Mouse (Mus musculus) testis, adult 2 months (tissue): ENCODE measurements around the gene Lrig1. TPM values are rescaled to one million over a fixed set of nuclear protein-coding genes. Genes with fewer than 3 reads are reported as not detected.

Experiments
- H3K27ac ChIP-seq: fragments of 200-500 bp; 2 replicates; pipeline ENCODE4 v1.5.1; 2012; ENCODE audit warnings: low read depth, low read length; ENCODE audit not compliant: control insufficient read depth, insufficient read depth
- H3K27me3 ChIP-seq: fragments of 200-500 bp; 2 replicates; pipeline ENCODE4 v1.6.1; 2012; ENCODE audit warnings: mild to moderate bottlenecking, low read length, moderate library complexity; ENCODE audit not compliant: control insufficient read depth, insufficient read depth
- H3K36me3 ChIP-seq: fragments of 200-500 bp; 2 replicates; pipeline ENCODE4 v1.6.1; 2012; ENCODE audit warnings: mild to moderate bottlenecking, low read length; ENCODE audit not compliant: control insufficient read depth, insufficient read depth
- H3K4me1 ChIP-seq: fragments of 200-500 bp; 2 replicates; pipeline ENCODE4 v1.6.1; 2012; ENCODE audit warnings: low read length; ENCODE audit not compliant: control insufficient read depth, insufficient read depth
- H3K4me3 ChIP-seq: fragments of 200-500 bp; 2 replicates; pipeline ENCODE4 v1.5.1; 2012; ENCODE audit warnings: low read depth, mild to moderate bottlenecking, low read length, moderate library complexity, mixed read lengths; ENCODE audit not compliant: control insufficient read depth
- CTCF ChIP-seq: fragments of 200-500 bp; IDR thresholded peaks from 2 replicates; pipeline ENCODE4 v1.5.1; 2012; ENCODE audit warnings: low read depth, mild to moderate bottlenecking, inconsistent platforms, low read length, moderate library complexity; ENCODE audit not compliant: control insufficient read depth, insufficient read depth, insufficient replicate concordance
- POLR2A ChIP-seq: fragments of 200-500 bp; IDR thresholded peaks from 2 replicates; pipeline ENCODE4 v1.6.1; 2012; ENCODE audit warnings: low read depth, mild to moderate bottlenecking, inconsistent platforms, low read length, moderate library complexity; ENCODE audit not compliant: control insufficient read depth
- polyA plus RNA-seq: library from polyadenylated mRNA; depleted of rRNA; stranded (reverse); fragments of >200 nt; gene quantifications from 2 replicates; pipeline ENCODE4 v1.2.3, GENCODE M21; 2012

Gene Lrig1
- polyA plus RNA-seq, 1 experiment = 3.3 TPM

DNA sequence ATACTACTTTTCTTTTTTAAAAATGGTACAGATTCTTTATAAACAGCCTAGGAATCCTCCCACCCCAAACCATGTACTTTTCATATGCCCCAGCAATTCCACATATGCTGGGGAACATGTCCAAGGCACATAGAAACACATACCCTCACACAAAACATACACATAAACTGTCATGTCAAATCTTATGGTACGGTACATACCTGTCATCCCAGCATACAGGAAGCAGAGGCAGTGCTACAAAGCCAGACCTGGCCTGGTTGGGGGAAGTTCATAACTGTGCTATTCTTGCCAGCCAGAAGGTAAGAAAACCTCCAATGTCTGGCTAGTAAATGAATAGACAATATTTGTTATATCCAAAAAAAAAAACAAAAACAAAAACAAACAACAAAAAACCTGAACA, 20.7 kb downstream of the Lrig1 start:
- no peaks in the 10 kb centered on the region for H3K4me1 ChIP-seq
- H3K36me3 ChIP-seq = no peaks in the 10 kb centered on the region
- H3K4me3 ChIP-seq = no peak overlapping the region
- no peaks in the 10 kb centered on the region for H3K27me3 ChIP-seq
- no peak for TF ChIP-seq CTCF
- TF ChIP-seq POLR2A = no peak
- H3K27ac ChIP-seq = no peak overlapping the region

DNA sequence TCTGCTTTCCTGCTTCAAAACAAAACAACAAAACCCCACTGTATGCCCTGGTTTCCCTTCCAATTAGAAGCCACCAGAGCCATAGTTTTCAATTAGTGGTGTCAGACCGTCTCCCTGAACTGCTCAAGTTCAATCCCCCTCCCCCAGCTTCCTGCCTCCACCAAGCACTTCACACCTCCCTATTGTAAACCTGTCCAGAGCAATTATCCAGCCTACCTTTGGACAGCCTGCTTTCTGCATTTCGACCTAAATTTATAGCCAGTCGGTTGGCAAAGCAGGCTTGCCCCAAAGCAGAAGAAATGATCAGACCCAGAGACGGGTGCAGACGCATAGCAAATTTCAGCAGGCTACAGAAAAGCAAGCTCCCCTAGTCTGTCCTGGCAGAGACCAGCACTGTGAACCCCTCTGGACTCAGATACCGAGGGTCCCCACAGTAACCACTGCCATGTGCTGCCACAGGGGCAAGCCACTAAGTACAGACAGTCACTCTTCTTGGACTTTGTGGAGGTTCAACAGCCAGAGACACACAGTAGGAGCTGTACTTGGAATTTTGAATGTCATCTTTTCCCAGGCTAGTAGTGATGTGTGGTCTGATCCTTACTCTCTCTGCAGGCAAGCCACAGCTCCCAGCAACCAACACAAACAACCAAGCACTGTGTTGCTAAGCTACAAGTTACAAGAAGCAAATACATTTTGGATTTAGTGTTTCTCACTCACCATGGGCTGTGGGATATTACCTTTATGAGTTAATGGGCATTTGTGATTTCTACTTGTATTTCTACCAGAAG, 21.4 kb downstream of the Lrig1 start:
- Histone ChIP-seq H3K27ac (no peak overlapping the region), H3K36me3 (no peaks in the 10 kb centered on the region), H3K4me3 (no peak overlapping the region), H3K4me1 (no peaks in the 10 kb centered on the region), H3K27me3 (no peaks in the 10 kb centered on the region)
- TF ChIP-seq CTCF = no peak
- no peak for TF ChIP-seq POLR2A

DNA sequence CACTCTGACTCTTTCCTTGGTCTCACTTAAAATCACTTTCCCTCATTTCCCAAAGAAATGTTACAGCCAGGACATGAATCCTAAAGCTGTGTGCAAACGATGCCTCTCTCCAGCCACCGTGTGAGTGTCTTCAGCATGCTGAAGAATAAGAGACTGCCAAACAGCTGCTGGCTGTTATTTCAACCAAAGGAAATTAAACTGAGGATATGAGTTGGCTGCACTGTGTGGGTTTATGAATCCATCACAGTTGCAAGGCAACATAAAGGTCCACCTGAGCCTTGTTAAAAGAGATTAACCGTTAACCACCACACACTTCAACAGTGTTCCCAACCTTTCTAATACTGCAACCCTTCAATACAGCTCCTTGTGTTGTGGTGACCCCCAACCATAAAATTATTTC, 22.5 kb downstream of the Lrig1 start:
- H3K36me3 ChIP-seq = no peaks in the 10 kb centered on the region
- H3K4me1 ChIP-seq = no peaks in the 10 kb centered on the region
- H3K4me3 ChIP-seq = no peak overlapping the region
- no peak overlapping the region for H3K27ac ChIP-seq
- no peak for TF ChIP-seq CTCF
- TF ChIP-seq POLR2A = no peak
- no peaks in the 10 kb centered on the region for H3K27me3 ChIP-seq

GRCm38 (mm10) chr6:94676840-94677239, 23.1 kb downstream of the Lrig1 start:
- no peak for TF ChIP-seq POLR2A
- TF ChIP-seq CTCF = no peak
- Histone ChIP-seq H3K4me3 (no peak overlapping the region), H3K27me3 (no peaks in the 10 kb centered on the region), H3K36me3 (no peaks in the 10 kb centered on the region), H3K4me1 (no peaks in the 10 kb centered on the region), H3K27ac (no peak overlapping the region)

DNA sequence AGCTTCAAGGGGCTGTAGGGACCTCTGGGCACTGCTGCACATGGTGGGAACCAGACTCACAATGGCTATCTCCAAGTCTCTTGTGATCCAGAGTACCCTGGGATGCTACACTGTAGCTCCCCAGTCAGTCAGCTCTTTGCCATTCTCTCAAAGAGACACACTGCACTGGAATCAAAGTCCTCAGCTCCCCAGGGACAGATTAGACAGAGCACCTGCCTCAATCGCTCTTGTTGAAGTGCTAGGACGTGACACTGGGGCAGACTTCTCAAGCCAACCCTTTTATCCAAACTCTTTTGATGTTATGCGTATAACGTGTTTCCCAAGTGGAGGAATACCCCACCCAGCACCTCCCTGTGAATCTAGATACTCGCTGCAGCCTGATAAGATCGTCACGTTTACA, 23.7 kb downstream of the Lrig1 start:
- no peak for TF ChIP-seq POLR2A
- TF ChIP-seq CTCF = no peak
- H3K4me1 ChIP-seq = no peaks in the 10 kb centered on the region
- H3K36me3 ChIP-seq = no peaks in the 10 kb centered on the region
- H3K27ac ChIP-seq = no peak overlapping the region
- H3K27me3 ChIP-seq = no peaks in the 10 kb centered on the region
- no peak overlapping the region for H3K4me3 ChIP-seq

GRCm38 (mm10) chr6:94672426-94672825, 27.5 kb downstream of the Lrig1 start:
- Histone ChIP-seq H3K4me3 (no peak overlapping the region), H3K27ac (no peak overlapping the region), H3K27me3 (no peaks in the 10 kb centered on the region), H3K4me1 (no peaks in the 10 kb centered on the region), H3K36me3 (no peaks in the 10 kb centered on the region)
- no peak for TF ChIP-seq CTCF

GRCm38 (mm10) chr6:94669370-94669769, 30.6 kb downstream of the Lrig1 start:
- Histone ChIP-seq H3K36me3 (no peaks in the 10 kb centered on the region), H3K27me3 (no peaks in the 10 kb centered on the region), H3K4me3 (no peak overlapping the region), H3K4me1 (no peaks in the 10 kb centered on the region), H3K27ac (no peak overlapping the region)
- TF ChIP-seq CTCF (no peak), POLR2A (no peak)
